Mouse (Mus musculus): ENCODE results near the gene Dixdc1. TPM values are rescaled to one million over a fixed set of nuclear protein-coding genes. Genes with fewer than 3 reads are reported as not detected.

Dixdc1 gene
- polyA plus RNA-seq (2014; fragmentation: Illumina TruSeq; extraction: RNeasy Lipid Tissue Mini Kit (QIAGEN cat#74804); ENCODE audit: low read depth, low replicate concordance), result 14.0 TPM

DNA sequence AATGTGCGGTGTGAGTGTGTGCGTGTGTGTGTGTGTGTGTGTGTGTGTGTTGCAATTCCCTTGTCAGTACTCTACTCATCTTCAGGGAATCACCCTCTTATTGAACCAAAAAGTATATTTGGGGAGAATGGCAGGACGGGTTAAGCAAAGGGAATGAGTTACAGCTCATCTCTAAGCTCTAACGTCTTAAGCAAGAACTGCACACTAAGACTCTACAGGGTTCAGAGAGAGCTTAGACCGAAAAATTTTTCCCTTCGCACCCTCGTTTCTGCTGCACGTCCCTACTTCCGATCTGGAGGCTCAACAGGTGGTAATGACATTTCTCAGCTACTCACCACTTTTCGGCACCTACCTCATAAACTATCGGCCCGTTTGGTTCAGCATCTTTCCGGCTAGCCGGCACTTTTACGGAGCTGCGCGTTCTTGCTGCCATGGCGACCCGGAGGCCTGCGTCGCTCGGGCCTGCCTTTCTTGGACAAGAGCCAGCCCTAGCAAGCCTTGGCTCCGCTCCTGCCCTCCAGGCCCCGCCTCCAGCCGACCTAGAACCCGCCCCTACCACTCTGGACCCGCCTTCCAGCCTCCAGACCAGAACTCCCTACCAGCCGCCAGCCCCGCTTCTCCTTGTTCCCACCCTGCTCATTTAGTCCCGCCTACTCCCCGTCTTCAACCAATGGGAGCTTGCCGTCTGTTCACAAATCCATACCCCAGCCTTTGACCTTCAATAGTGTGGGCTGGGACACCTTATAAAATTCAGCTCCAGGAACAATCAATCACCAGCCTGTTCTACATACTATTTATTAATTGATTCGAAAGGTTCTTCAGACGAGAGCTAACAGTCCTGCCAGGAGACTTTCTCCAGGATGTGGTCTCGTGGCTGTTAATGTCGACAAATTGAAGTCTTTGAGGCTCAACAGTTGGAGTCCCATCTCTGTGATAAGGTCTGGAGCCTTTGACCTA, at the start of gene Dixdc1:
TSS of gene Dixdc1 (minus strand) at position 604 of the 957 bp plus-strand sequence.

DNA sequence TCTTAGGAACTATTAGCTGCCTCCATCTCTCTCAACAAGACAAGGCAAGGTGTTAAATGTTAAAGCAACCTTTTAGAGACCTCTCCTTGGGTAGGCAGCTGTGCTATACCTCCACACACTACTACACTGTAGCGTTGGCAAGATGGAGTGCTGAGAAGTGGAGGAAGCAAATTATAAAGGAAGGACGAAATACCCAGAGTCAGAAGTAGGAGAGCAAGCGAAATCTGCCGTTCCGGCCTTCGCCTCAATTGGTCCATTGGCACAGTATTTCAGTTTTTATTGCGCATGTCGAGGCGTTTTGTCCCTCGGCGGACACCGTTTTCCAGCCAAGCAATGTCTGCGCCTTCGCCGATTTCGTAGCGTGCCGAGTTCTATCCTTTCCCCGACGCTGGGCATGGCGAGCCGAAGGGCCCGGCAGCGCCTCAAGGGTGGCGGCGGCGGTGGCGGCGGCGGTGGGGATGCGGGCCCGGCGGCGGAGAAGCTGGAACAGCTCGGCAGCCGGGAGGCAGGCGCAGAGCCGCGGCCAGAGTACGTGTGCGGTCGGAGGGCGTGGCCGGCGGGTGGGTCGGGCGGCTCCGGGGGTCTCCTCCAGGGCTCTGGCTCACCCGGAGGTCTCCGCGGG, 35.8 kb upstream of the Dixdc1 start, which contains the start of the genes Alg9 and 1110032A03Rik:
TSS of gene Alg9 (plus strand) at position 29 of the 622 bp plus-strand sequence.
TSS of gene 1110032A03Rik (minus strand) at position 530 of the 622 bp plus-strand sequence.

DNA sequence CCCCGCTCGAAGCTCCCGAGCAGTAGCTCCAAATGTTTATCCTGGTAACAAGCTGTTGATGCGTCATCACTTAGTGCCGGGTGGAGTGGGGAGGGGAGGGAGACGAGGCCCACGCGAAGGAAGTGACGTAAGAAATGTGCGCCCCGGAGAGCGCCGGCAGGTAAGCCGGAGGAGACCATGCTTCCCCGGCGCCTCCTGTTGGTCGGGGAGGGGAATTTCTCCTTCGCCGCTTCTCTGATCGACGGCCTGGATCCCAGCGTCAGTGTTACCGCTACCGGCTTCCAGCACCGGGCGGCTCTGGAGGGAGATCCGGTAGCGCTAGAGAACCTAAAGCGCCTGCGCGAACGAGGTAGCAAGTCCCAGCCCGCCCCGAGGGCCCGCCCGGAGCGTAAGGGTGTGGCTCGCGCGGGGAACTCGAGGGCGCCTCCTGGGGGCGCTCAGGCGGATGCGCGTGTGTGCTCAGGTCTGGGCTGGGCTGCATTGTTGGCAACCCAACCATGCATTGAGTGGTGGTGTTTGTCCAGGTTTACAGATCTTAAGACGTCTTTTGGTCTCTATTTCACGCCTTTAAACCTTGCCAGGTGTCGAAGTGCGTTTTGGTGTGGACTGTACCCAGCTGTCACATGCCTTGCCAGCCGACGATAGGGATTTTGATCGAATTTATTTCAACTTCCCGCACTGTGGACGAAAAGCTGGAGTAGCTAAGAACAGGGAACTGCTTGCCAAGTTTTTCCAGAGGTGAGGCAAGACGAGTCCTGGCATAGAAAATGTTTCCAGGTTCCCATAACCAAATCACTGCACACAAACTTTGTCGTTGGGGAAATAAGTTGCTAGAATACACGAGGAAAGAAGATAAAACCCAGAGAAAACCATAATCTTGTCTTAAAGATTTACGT, 29.0 kb upstream of the Dixdc1 start, which contains the start of gene Fdxacb1:
TSS of gene Fdxacb1 (plus strand) at position 130 of the 896 bp plus-strand sequence.

DNA sequence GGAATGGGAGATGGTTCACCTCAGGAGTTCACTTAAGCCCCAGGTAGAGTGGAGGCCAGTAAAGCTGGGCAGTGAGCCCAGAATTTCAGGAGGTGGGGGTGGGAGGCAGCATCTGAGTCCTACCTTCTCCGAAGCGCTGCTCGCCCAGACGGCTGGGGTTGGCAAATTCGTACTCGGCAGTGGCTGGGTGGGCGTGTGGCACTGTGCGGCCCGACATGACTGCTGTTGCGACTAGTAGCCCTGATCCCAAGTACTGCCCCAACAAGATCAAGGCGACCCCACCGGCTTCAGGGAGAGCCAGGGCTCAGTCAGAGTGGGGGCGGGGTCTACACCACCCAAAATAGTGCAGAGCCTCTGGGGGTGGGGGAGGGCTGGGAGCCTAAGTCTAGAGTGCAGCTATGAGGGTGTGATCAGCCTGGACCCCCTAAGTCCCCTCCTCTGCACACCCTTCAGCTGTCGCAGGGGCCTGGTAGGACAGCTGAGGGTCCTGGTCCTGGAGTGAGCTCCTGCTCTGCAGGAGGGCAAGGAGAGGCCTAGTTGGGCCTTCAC, 12.8 kb upstream of the Dixdc1 start, which contains the start of gene Hspb2:
TSS of gene Hspb2 (minus strand) at position 301 of the 549 bp plus-strand sequence.

DNA sequence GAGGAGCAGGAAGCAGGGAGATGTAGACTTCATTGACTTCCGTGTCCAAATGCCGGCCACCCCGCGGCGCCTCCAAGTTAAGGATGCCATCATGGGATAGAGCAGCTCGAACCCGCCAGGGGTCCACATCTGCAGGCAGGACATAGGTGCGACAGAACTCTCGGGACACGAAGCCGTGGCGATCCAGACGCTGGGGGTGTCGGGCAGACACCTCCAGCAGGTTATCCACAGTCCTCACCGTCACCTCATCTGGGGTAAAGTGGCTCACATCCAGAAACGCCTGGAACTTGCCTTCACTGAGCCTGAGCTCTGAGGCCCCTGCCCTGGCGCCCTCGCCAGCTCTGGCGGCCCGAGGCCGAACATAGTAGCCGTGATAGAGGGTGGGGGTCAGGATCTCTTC, 12.0 kb upstream of the Dixdc1 start, which contains the start of gene Cryab:
TSS of gene Cryab (plus strand) at position 3 of the 400 bp plus-strand sequence.

DNA sequence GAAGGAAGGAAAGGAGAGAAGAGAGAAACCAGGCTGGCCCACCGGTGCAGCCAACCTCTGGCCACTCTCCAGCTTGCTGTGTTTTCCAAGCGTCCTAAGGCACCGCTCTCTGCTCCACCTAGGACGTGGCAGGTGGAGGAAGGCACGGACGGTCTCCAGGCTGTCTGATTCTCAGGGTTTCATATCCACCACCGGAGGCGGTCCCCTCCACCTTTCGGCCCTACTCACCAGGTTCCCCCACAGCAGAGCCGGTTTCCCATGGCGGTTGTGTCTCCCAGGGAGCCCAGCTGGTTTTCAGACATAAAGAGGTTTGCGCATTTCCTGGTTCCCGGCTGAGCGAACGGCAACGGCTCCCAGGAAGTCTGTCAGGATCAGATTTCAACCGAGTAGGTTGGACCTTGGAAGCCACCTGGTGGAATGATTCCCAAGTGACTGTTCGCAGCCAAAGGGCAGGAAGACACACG, 6.9 kb upstream of the Dixdc1 start, which contains the start of gene 2310030G06Rik:
TSS of gene 2310030G06Rik (minus strand) at position 323 of the 464 bp plus-strand sequence.

DNA sequence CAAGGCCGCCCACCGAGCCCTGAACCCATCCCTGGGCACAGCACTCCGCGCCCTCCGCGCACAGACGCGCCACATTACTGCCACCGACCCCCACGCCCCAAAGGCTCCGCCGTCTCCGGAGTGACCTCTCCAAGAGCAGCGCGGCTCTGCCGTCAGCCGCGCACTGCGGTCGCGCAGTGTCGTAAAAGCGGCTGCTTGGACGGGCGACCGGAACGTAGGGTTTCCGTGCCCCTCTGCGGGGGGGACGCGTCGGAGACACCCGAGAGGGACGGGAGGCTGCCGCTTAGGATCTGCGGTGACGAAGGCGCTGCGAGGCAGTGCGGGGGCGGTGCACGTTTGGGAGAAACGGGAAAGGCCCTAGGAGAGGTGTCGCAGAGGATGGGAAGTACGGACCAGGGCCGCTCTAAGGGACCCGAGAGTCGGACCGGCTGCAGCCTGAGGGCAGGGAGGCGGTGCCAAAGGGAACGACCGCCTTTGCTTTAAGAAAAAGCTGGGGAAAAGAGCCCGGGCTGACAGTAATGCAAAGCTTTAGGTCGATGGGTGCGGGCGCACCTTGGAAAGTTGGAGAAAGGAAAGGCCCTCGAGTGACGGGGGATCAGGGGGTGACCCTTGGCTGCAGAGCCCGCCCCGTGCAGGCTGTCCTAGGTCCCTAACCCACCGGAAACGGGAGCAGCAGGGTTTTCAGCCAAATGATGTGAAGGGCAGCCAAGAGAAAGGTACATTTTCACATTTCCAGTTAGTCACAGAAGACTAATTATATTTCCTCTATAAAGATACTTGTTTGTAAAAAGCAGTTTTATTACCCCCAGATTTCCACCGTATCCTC, 79.7 kb downstream of the Dixdc1 start, which contains the start of gene Dlat:
TSS of gene Dlat (minus strand) at position 389 of the 826 bp plus-strand sequence.

DNA sequence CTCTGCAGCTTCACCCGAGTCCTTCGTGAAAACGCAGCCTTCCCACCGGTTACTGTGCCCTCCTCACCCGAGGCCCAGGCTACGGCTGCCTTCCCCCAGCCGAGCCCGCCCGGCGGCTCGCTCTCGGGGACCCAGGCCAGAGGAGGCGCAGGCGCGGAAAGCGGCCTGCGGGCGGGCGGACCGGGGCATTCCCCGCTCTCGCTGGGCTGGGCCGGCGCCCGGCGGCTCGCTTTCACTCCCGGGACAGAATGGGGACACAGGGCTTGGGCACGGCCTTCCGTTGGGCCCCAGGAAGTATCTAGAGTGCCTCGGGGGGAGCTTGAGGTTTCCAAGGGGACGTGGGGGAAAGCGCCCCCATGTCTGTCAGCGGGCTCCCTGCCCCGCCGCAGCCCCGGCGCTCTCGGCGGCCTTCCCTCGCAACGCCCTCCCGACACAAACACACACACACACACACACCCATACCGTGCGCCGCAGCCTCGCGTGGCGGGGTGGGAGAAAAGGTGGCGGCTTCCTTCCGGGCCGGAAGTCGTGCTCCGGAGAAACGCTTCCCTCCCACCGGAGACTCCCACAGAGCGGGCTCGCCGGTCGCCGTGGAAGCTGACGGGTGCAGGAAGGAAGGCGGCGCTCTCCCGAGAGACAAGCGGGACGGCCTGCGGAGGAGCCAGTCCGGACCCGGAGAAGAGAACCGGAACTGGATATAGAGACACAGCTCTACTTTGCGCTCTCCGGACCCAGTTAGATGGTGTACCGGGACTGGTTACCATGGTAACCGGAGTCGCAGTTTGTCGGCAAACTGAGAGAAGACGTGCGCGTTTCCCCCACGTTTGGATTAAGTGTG, 122.3 kb downstream of the Dixdc1 start, which contains the start of the genes Pih1d2 and Nkapd1:
TSS of gene Pih1d2 (plus strand) at position 556 of the 838 bp plus-strand sequence.
TSS of gene Nkapd1 (minus strand) at position 699 of the 838 bp plus-strand sequence.

Other genes starting within 250 kb of the Dixdc1 start
- 42.2 TPM for gene Plet1, start 245.0 kb downstream of the Dixdc1 start, polyA plus RNA-seq (2014; fragmentation: Illumina TruSeq; extraction: RNeasy Lipid Tissue Mini Kit (QIAGEN cat#74804); ENCODE audit: low read depth, low replicate concordance)
- 267 TPM for gene Pts, start 210.8 kb downstream of the Dixdc1 start, polyA plus RNA-seq (2014; fragmentation: Illumina TruSeq; extraction: RNeasy Lipid Tissue Mini Kit (QIAGEN cat#74804); ENCODE audit: low read depth, low replicate concordance)
- gene Il18, start 184.7 kb downstream of the Dixdc1 start, polyA plus RNA-seq (2014; fragmentation: Illumina TruSeq; extraction: RNeasy Lipid Tissue Mini Kit (QIAGEN cat#74804); ENCODE audit: low read depth, low replicate concordance), result 9.1 TPM
- gene Bco2, start 184.3 kb downstream of the Dixdc1 start, polyA plus RNA-seq (2014; fragmentation: Illumina TruSeq; extraction: RNeasy Lipid Tissue Mini Kit (QIAGEN cat#74804); ENCODE audit: low read depth, low replicate concordance), result 13.1 TPM
- gene Tex12, start 178.2 kb downstream of the Dixdc1 start, polyA plus RNA-seq (2014; fragmentation: Illumina TruSeq; extraction: RNeasy Lipid Tissue Mini Kit (QIAGEN cat#74804); ENCODE audit: low read depth, low replicate concordance), result not detected
- 501 TPM for gene Sdhd, start 135.7 kb downstream of the Dixdc1 start, polyA plus RNA-seq (2014; fragmentation: Illumina TruSeq; extraction: RNeasy Lipid Tissue Mini Kit (QIAGEN cat#74804); ENCODE audit: low read depth, low replicate concordance)
- gene Timm8b, start 135.6 kb downstream of the Dixdc1 start, polyA plus RNA-seq (2014; fragmentation: Illumina TruSeq; extraction: RNeasy Lipid Tissue Mini Kit (QIAGEN cat#74804); ENCODE audit: low read depth, low replicate concordance), result 186 TPM
- 11.1 TPM for gene Pih1d2, start 122.2 kb downstream of the Dixdc1 start, polyA plus RNA-seq (2014; fragmentation: Illumina TruSeq; extraction: RNeasy Lipid Tissue Mini Kit (QIAGEN cat#74804); ENCODE audit: low read depth, low replicate concordance)
- 70.3 TPM for gene Nkapd1, start 122.1 kb downstream of the Dixdc1 start, polyA plus RNA-seq (2014; fragmentation: Illumina TruSeq; extraction: RNeasy Lipid Tissue Mini Kit (QIAGEN cat#74804); ENCODE audit: low read depth, low replicate concordance)
- 252 TPM for gene Dlat, start 79.7 kb downstream of the Dixdc1 start, polyA plus RNA-seq (2014; fragmentation: Illumina TruSeq; extraction: RNeasy Lipid Tissue Mini Kit (QIAGEN cat#74804); ENCODE audit: low read depth, low replicate concordance)
- 80.6 TPM for gene 2310030G06Rik, start 7.0 kb upstream of the Dixdc1 start, polyA plus RNA-seq (2014; fragmentation: Illumina TruSeq; extraction: RNeasy Lipid Tissue Mini Kit (QIAGEN cat#74804); ENCODE audit: low read depth, low replicate concordance)
- 43.4 TPM for gene Cryab, start 11.8 kb upstream of the Dixdc1 start, polyA plus RNA-seq (2014; fragmentation: Illumina TruSeq; extraction: RNeasy Lipid Tissue Mini Kit (QIAGEN cat#74804); ENCODE audit: low read depth, low replicate concordance)
- gene Hspb2, start 12.8 kb upstream of the Dixdc1 start, polyA plus RNA-seq (2014; fragmentation: Illumina TruSeq; extraction: RNeasy Lipid Tissue Mini Kit (QIAGEN cat#74804); ENCODE audit: low read depth, low replicate concordance), result not detected
- gene Fdxacb1, start 28.7 kb upstream of the Dixdc1 start, polyA plus RNA-seq (2014; fragmentation: Illumina TruSeq; extraction: RNeasy Lipid Tissue Mini Kit (QIAGEN cat#74804); ENCODE audit: low read depth, low replicate concordance), result 8.9 TPM
- 7.4 TPM for gene Alg9, start 35.5 kb upstream of the Dixdc1 start, polyA plus RNA-seq (2014; fragmentation: Illumina TruSeq; extraction: RNeasy Lipid Tissue Mini Kit (QIAGEN cat#74804); ENCODE audit: low read depth, low replicate concordance)
- 164 TPM for gene 1110032A03Rik, start 36.0 kb upstream of the Dixdc1 start, polyA plus RNA-seq (2014; fragmentation: Illumina TruSeq; extraction: RNeasy Lipid Tissue Mini Kit (QIAGEN cat#74804); ENCODE audit: low read depth, low replicate concordance)
- 39.4 TPM for gene Ppp2r1b, start 105.8 kb upstream of the Dixdc1 start, polyA plus RNA-seq (2014; fragmentation: Illumina TruSeq; extraction: RNeasy Lipid Tissue Mini Kit (QIAGEN cat#74804); ENCODE audit: low read depth, low replicate concordance)

Measured in kidney, adult 10 weeks (tissue).